Mouse (Mus musculus): Measurements from ENCODE around the gene Gm49384.

Gene Gm49384

GRCm38 (mm10) chr12:69208520-69208919 is 4.5 kb upstream of the Gm49384 start:
- in situ Hi-C loops (cut with MboI, MseI): no loop called here

- in situ Hi-C loops (cut with MboI, MseI): no loop called here
These were observed 3.9 kb upstream of the Gm49384 start for GRCm38 (mm10) chr12:69207926-69208325.

GRCm38 (mm10) chr12:69207396-69207795 is 3.3 kb upstream of the Gm49384 start:
- in situ Hi-C loops (cut with MboI, MseI): no loop called here

- in situ Hi-C loops (cut with MboI, MseI): no loop called here
These were observed 5.1 kb downstream of the Gm49384 start for GRCm38 (mm10) chr12:69198985-69199384.

- in situ Hi-C loops (cut with MboI, MseI): no loop called here
These were observed 5.9 kb downstream of the Gm49384 start, which contains the start of gene Dnaaf2 for GRCm38 (mm10) chr12:69198164-69198535. Gene Dnaaf2, minus strand, starts transcription at chr12:69198429.

- in situ Hi-C loops (cut with MboI, MseI): no loop called here
These were observed 6.5 kb downstream of the Gm49384 start for GRCm38 (mm10) chr12:69197378-69198163.

- in situ Hi-C loops (cut with MboI, MseI): no loop called here
These were observed 7.4 kb downstream of the Gm49384 start, which contains the start of gene Gm49383 for GRCm38 (mm10) chr12:69196444-69197377. Gene Gm49383, minus strand, starts transcription at chr12:69197104.

- in situ Hi-C loops (cut with MboI, MseI): no loop called here
These were observed 11.4 kb downstream of the Gm49384 start for GRCm38 (mm10) chr12:69192637-69193036.

- in situ Hi-C loops (cut with MboI, MseI): no loop called here
These were observed 12.7 kb downstream of the Gm49384 start for GRCm38 (mm10) chr12:69191396-69191795.

GRCm38 (mm10) chr12:69190522-69190921 is 13.5 kb downstream of the Gm49384 start:
- in situ Hi-C loops (cut with MboI, MseI): no loop called here

- in situ Hi-C loops (cut with MboI, MseI): no loop called here
These were observed 14.0 kb downstream of the Gm49384 start for GRCm38 (mm10) chr12:69190074-69190473.

GRCm38 (mm10) chr12:69186811-69187471 is 17.1 kb downstream of the Gm49384 start:
- in situ Hi-C loops (cut with MboI, MseI): no loop called here

- in situ Hi-C loops (cut with MboI, MseI): no loop called here
These were observed 18.7 kb downstream of the Gm49384 start for GRCm38 (mm10) chr12:69185371-69185770.

- in situ Hi-C loops (cut with MboI, MseI): no loop called here
These were observed 19.4 kb downstream of the Gm49384 start for GRCm38 (mm10) chr12:69184342-69185295.

GRCm38 (mm10) chr12:69183583-69184308 is 20.3 kb downstream of the Gm49384 start, which contains the start of the genes Rpl36al and Mgat2:
Gene Rpl36al, minus strand, starts transcription at chr12:69184083.
Gene Mgat2, plus strand, starts transcription at chr12:69184157.
- in situ Hi-C loops (cut with MboI, MseI): no loop called here

- in situ Hi-C loops (cut with MboI, MseI): no loop called here
These were observed 22.3 kb downstream of the Gm49384 start for GRCm38 (mm10) chr12:69181800-69182199.

- in situ Hi-C loops (cut with MboI, MseI): no loop called here
These were observed 24.7 kb downstream of the Gm49384 start for GRCm38 (mm10) chr12:69179371-69179770.

- in situ Hi-C loops (cut with MboI, MseI): no loop called here
These were observed 26.5 kb downstream of the Gm49384 start for GRCm38 (mm10) chr12:69177526-69177925.

GRCm38 (mm10) chr12:69175975-69176374 is 28.1 kb downstream of the Gm49384 start:
- in situ Hi-C loops (cut with MboI, MseI): no loop called here

GRCm38 (mm10) chr12:69171307-69171706 is 32.8 kb downstream of the Gm49384 start:
- in situ Hi-C loops (cut with MboI, MseI): no loop called here

Measured in T-helper 17 cell (primary cell).